Comparison of ENCODE assay signal across 10 mouse cellular contexts in the genomic region with DNA sequence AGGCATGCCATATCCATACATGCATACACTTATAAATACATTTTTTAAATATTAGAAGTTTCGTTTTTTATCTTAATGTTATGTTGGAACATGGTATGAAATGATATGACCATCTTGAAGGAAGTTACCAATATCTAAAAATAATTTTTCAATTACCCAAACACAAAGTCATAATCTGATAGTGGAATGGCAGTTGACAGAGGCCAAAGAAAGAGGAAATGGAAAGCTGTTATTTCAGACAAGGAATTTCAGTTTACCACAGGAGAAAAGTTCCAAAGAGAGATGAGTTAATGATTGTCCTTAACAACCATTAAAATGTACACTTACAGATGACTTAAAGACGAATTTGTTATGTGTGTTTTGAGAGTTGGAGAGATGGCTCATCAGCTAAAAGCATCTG.
"Had no signal": no experiment of that assay in that cellular context is flagged by ENCODE, and none has a peak within 500 bp of the region (broad histone marks: within the 10 kb centered on the region; RNA-seq: fewer than 3 reads in every experiment).

No protein-coding gene starts in this region.

- H3K4me1 ChIP-seq: limb, embryonic 12.5 days; midbrain, embryonic 12.5 days; neural tube, embryonic 15.5 days had no signal

- H3K27ac ChIP-seq: limb, embryonic 12.5 days; midbrain, embryonic 12.5 days; neural tube, embryonic 15.5 days; stomach, postnatal 0 days had no signal

- H3K4me3 ChIP-seq: layer of hippocampus, adult 2 months; limb, embryonic 12.5 days; midbrain, embryonic 12.5 days; neural tube, embryonic 15.5 days had no signal

- H3K27me3 ChIP-seq: limb, embryonic 12.5 days; midbrain, embryonic 12.5 days; neural tube, embryonic 15.5 days had no signal

- DNase-seq: kidney, adult 18-20 months; kidney, postnatal 10 days; kidney, postnatal 4 days; lung, adult 18-20 months; thymus, postnatal 4 days had no signal

- H3K9me3 ChIP-seq: limb, embryonic 12.5 days; midbrain, embryonic 12.5 days; neural tube, embryonic 15.5 days had no signal

- H3K4me2 ChIP-seq: limb, embryonic 12.5 days; midbrain, embryonic 12.5 days; neural tube, embryonic 15.5 days had no signal

- H3K9ac ChIP-seq: limb, embryonic 12.5 days; midbrain, embryonic 12.5 days; neural tube, embryonic 15.5 days had no signal
